Mouse (Mus musculus) liver, embryonic 14.5 days (tissue): ENCODE measurements around the gene Zbtb38.

Experiments used
- CTCF ChIP-seq: IDR thresholded peaks from 2 replicates; pipeline ENCODE4 v1.5.1; 2016; ENCODE audit warnings: antibody characterized with exemption, low read depth, control low read depth
- EP300 ChIP-seq: IDR thresholded peaks from 2 replicates; pipeline ENCODE4 v1.6.1; 2016; ENCODE audit warnings: antibody characterized with exemption, low read depth

DNA sequence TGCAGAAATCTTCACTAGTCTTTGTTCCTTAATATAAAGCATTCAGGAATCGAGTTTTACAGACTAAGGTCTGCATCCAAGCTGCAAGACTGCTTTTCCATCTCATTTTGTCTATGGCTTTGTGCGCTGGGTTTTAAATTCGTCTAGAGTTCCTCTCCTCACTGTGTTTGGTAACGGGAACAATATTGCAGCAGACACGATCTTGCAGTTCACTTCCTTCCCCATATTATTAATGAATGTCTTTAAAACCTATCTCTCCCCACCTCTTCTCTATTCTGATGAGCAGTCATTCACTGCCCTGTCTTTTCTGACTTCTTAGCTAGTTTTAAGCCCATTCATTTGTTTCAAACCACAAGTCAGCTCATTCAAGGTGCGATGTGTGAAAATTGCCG is 115.5 kb downstream of the Zbtb38 start:
- TF ChIP-seq CTCF = no peak
- no peak for TF ChIP-seq EP300
